Mouse (Mus musculus): Measurements from ENCODE around the gene Pgm2l1. TPM values are rescaled to one million over a fixed set of nuclear protein-coding genes. Genes with fewer than 3 reads are reported as not detected.

Gene Pgm2l1
- polyA plus RNA-seq, 1 experiment from 2014 or later: 8.9 TPM

GRCm38 (mm10) chr7:100203616-100204015 lies 23.6 kb upstream of the Pgm2l1 start:
- WGBS: 77% methylated on average over 3 of the region's 3 CpGs
- Histone ChIP-seq H3K27ac (no peak overlapping the region), H3K36me3 (replicated peaks) (no peaks in the 10 kb centered on the region), H3K4me1 (no peaks in the 10 kb centered on the region), H3K9me3 (no peaks in the 10 kb centered on the region), H3K27me3 (0 out of 2 replicates have a peak, but pooled peaks cover 8% of the 10 kb centered on the region), H3K4me3 (replicated peaks) (no peak overlapping the region), H3K4me2 (no peak overlapping the region), H3K9ac (no peak overlapping the region)
- no peak for ATAC-seq (ENCODE audit: low FRiP score)

- 77% methylated on average over 6 of the region's 6 CpGs for WGBS
- Histone ChIP-seq H3K4me3 (replicated peaks) (no peak overlapping the region), H3K27me3 (0 out of 2 replicates have a peak, but pooled peaks cover 4% of the 10 kb centered on the region), H3K9ac (no peak overlapping the region), H3K36me3 (replicated peaks) (no peaks in the 10 kb centered on the region), H3K4me2 (no peak overlapping the region), H3K9me3 (no peaks in the 10 kb centered on the region), H3K27ac (no peak overlapping the region), H3K4me1 (no peaks in the 10 kb centered on the region)
- ATAC-seq (ENCODE audit: low FRiP score): no peak
These were observed 22.3 kb upstream of the Pgm2l1 start for GRCm38 (mm10) chr7:100204871-100205270.

- no peaks in the 10 kb centered on the region for H3K9me3 ChIP-seq
- H3K4me2 ChIP-seq: no peak overlapping the region
- no peaks in the 10 kb centered on the region for H3K4me1 ChIP-seq
- ATAC-seq (ENCODE audit: low FRiP score): no peak
- no peak overlapping the region for H3K9ac ChIP-seq
- H3K27me3 ChIP-seq: 0 out of 2 replicates have a peak, but pooled peaks cover 4% of the 10 kb centered on the region
- H3K4me3 ChIP-seq (replicated peaks): no peak overlapping the region
- H3K36me3 ChIP-seq (replicated peaks): no peaks in the 10 kb centered on the region
- WGBS: 88% methylated on average over 2 of the region's 2 CpGs
- H3K27ac ChIP-seq: no peak overlapping the region
These were observed 21.1 kb upstream of the Pgm2l1 start for GRCm38 (mm10) chr7:100206144-100206543.

GRCm38 (mm10) chr7:100207886-100208285 lies 19.3 kb upstream of the Pgm2l1 start:
- Histone ChIP-seq H3K9ac (no peak overlapping the region), H3K4me1 (no peaks in the 10 kb centered on the region), H3K4me2 (no peak overlapping the region), H3K9me3 (no peaks in the 10 kb centered on the region), H3K27ac (no peak overlapping the region), H3K27me3 (no peaks in the 10 kb centered on the region), H3K36me3 (replicated peaks) (no peaks in the 10 kb centered on the region), H3K4me3 (replicated peaks) (no peak overlapping the region)
- no peak for ATAC-seq (ENCODE audit: low FRiP score)

GRCm38 (mm10) chr7:100214310-100214709 lies 12.9 kb upstream of the Pgm2l1 start:
- Histone ChIP-seq H3K9me3 (no peaks in the 10 kb centered on the region), H3K27ac (no peak overlapping the region), H3K27me3 (no peaks in the 10 kb centered on the region), H3K4me3 (replicated peaks) (no peak overlapping the region), H3K9ac (no peak overlapping the region), H3K36me3 (replicated peaks) (no peaks in the 10 kb centered on the region), H3K4me1 (peaks cover 17% of the 10 kb centered on the region), H3K4me2 (no peak overlapping the region)
- WGBS: 80% methylated on average over 4 of the region's 4 CpGs
- no peak for ATAC-seq (ENCODE audit: low FRiP score)

- H3K4me1 ChIP-seq: peaks cover 17% of the 10 kb centered on the region
- H3K4me2 ChIP-seq: no peak overlapping the region
- no peak overlapping the region for H3K27ac ChIP-seq
- H3K9ac ChIP-seq: no peak overlapping the region
- H3K27me3 ChIP-seq: no peaks in the 10 kb centered on the region
- ATAC-seq (ENCODE audit: low FRiP score): no peak
- H3K36me3 ChIP-seq (replicated peaks): no peaks in the 10 kb centered on the region
- no peaks in the 10 kb centered on the region for H3K9me3 ChIP-seq
- WGBS: 66% methylated on average over 6 of the region's 6 CpGs
- H3K4me3 ChIP-seq (replicated peaks): no peak overlapping the region
These were observed 12.0 kb upstream of the Pgm2l1 start for GRCm38 (mm10) chr7:100215116-100215732.

GRCm38 (mm10) chr7:100215976-100216375 lies 11.2 kb upstream of the Pgm2l1 start:
- H3K4me1 ChIP-seq: peaks cover 17% of the 10 kb centered on the region
- H3K27me3 ChIP-seq: no peaks in the 10 kb centered on the region
- no peak for ATAC-seq (ENCODE audit: low FRiP score)
- H3K9ac ChIP-seq: no peak overlapping the region
- 0 out of 2 replicates have a peak overlapping the region, but pooled peaks have one; percentile 13 for H3K27ac ChIP-seq
- no peaks in the 10 kb centered on the region for H3K36me3 ChIP-seq (replicated peaks)
- WGBS: 37% methylated on average over 10 of the region's 10 CpGs
- H3K9me3 ChIP-seq: no peaks in the 10 kb centered on the region
- no peak overlapping the region for H3K4me2 ChIP-seq
- no peak overlapping the region for H3K4me3 ChIP-seq (replicated peaks)

GRCm38 (mm10) chr7:100216601-100217565 lies 10.3 kb upstream of the Pgm2l1 start:
- 76% methylated on average over 9 of the region's 9 CpGs for WGBS
- ATAC-seq (ENCODE audit: low FRiP score): no peak
- no peaks in the 10 kb centered on the region for H3K36me3 ChIP-seq (replicated peaks)
- H3K4me1 ChIP-seq: peaks cover 17% of the 10 kb centered on the region
- H3K4me2 ChIP-seq: no peak overlapping the region
- H3K27me3 ChIP-seq: no peaks in the 10 kb centered on the region
- peak overlapping the region; percentile 50; the same call in 1 of the 2 replicates for H3K27ac ChIP-seq
- no peaks in the 10 kb centered on the region for H3K9me3 ChIP-seq
- no peak overlapping the region for H3K9ac ChIP-seq
- H3K4me3 ChIP-seq (replicated peaks): no peak overlapping the region

GRCm38 (mm10) chr7:100227896-100228525 lies 817 bp downstream of the Pgm2l1 start:
- no peaks in the 10 kb centered on the region for H3K27me3 ChIP-seq
- H3K9ac ChIP-seq: peak overlapping the region; percentile 84
- no peaks in the 10 kb centered on the region for H3K9me3 ChIP-seq
- H3K4me1 ChIP-seq: peaks cover 11% of the 10 kb centered on the region; the same call in 1 of the 2 replicates
- under 1% methylated on average over 23 of the region's 23 CpGs for WGBS
- no peak; the same call in 1 of the 2 replicates for ATAC-seq (ENCODE audit: low FRiP score)
- H3K4me2 ChIP-seq: peak overlapping the region; percentile 85
- H3K27ac ChIP-seq: peak overlapping the region; percentile 90
- peak overlapping the region; percentile 79 for H3K4me3 ChIP-seq (replicated peaks)
- H3K36me3 ChIP-seq (replicated peaks): no peaks in the 10 kb centered on the region

GRCm38 (mm10) chr7:100228957-100229356 lies 1.8 kb downstream of the Pgm2l1 start:
- 70% methylated on average over 3 of the region's 3 CpGs for WGBS
- Histone ChIP-seq H3K4me2 (peak overlapping the region; percentile 85), H3K9ac (no peak overlapping the region)

GRCm38 (mm10) chr7:100230646-100231045 lies 3.5 kb downstream of the Pgm2l1 start:
- Histone ChIP-seq H3K4me3 (replicated peaks) (no peak overlapping the region), H3K4me2 (no peak overlapping the region), H3K9me3 (no peaks in the 10 kb centered on the region), H3K9ac (no peak overlapping the region), H3K27ac (no peak overlapping the region), H3K36me3 (replicated peaks) (no peaks in the 10 kb centered on the region), H3K27me3 (no peaks in the 10 kb centered on the region), H3K4me1 (peaks cover 11% of the 10 kb centered on the region; the same call in 1 of the 2 replicates)
- WGBS: 95% methylated on average over 1 of the region's 1 CpGs
- no peak for ATAC-seq (ENCODE audit: low FRiP score)

More at GRCm38 (mm10) chr7:100228957-100229356, 1.8 kb downstream of the Pgm2l1 start:
- no peak overlapping the region for H3K27ac ChIP-seq
- H3K4me3 ChIP-seq (replicated peaks): peak overlapping the region; percentile 79; the same call in 1 of the 2 replicates
- no peaks in the 10 kb centered on the region for H3K27me3 ChIP-seq
- H3K4me1 ChIP-seq: peaks cover 11% of the 10 kb centered on the region; the same call in 1 of the 2 replicates
- no peaks in the 10 kb centered on the region for H3K9me3 ChIP-seq
- H3K36me3 ChIP-seq (replicated peaks): no peaks in the 10 kb centered on the region
- no peak for ATAC-seq (ENCODE audit: low FRiP score)

- no peaks in the 10 kb centered on the region for H3K9me3 ChIP-seq
- 61% methylated on average over 1 of the region's 1 CpGs for WGBS
- H3K36me3 ChIP-seq (replicated peaks): no peaks in the 10 kb centered on the region
- H3K4me3 ChIP-seq (replicated peaks): no peak overlapping the region
- H3K27ac ChIP-seq: no peak overlapping the region
- no peak overlapping the region for H3K9ac ChIP-seq
- H3K27me3 ChIP-seq: no peaks in the 10 kb centered on the region
- no peak overlapping the region for H3K4me2 ChIP-seq
- no peak for ATAC-seq (ENCODE audit: low FRiP score)
- H3K4me1 ChIP-seq: peaks cover 11% of the 10 kb centered on the region; the same call in 1 of the 2 replicates
These were observed 4.5 kb downstream of the Pgm2l1 start for GRCm38 (mm10) chr7:100231661-100232060.

Measured in forebrain, embryonic 12.5 days (tissue).